Mouse (Mus musculus) neutrophil, adult 5-6 weeks (primary cell): ENCODE data around the gene Gm3250. TPM values are rescaled to one million over a fixed set of nuclear protein-coding genes. Genes with fewer than 3 reads are reported as not detected.
"Not testable (repeated sequence)": the region's sequence is repeated elsewhere in the genome, so short reads cannot be mapped to it uniquely, and the experiment has no call there.

ENCODE experiments used
- ATAC-seq: fragments of 151-379, 151-347 bp; 2 replicates; pipeline ENCODE4 v1.8.0; 2017; ENCODE audit warnings: mild to moderate bottlenecking, moderate TSS enrichment; ENCODE audit not compliant: insufficient number of reproducible peaks, poor library complexity, low FRiP score, severe bottlenecking; ENCODE audit errors: extremely low read depth
- total RNA-seq: library from RNA; stranded (forward); fragments of 200-1000 nt; gene quantifications from 2 replicates; pipeline ENCODE4 v1.2.3, GENCODE M21; 2017

Gm3250 gene
- total RNA-seq, 1 experiment from 2014 or later: not detected

DNA sequence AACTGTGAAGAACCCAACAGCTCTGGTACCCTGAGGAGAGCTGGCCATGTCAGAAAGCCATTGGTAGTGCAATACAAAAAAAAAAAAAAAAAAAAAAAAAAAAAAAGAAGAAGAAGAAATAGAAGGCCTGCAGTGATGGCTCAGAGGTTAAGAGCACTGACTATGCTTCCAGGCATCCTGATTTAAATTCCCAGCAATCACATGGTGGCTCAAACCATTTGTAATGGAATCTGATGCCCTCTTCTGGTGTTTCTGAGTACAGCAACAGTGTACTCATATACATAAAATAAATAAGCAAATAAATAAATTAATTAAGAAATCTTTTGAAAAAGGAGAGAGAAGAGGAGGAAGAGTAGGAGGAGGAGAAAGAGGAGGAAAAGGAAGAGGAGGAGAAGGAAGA, 28.9 kb downstream of the Gm3250 start:
- no peak for ATAC-seq

DNA sequence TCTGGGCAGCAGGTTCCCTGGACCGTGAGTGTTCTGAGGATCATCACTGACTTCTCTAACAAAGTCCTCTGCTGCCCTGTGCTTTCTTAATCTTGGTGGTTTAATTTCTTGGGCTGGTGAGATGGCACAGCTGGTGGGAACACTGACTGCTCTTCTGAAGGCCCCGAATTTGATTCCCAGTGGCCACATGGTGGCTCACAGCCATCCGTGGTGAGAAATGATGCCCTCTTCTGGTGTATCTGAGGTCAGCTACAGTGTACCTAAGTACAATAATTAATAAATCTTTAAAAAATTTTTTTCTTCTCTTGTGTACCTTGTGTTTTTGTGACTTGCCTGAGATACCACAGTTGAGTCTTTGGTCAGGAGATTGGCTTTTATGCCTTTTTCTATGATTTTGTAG, 30.0 kb downstream of the Gm3250 start:
- ATAC-seq: not testable (repeated sequence)

DNA sequence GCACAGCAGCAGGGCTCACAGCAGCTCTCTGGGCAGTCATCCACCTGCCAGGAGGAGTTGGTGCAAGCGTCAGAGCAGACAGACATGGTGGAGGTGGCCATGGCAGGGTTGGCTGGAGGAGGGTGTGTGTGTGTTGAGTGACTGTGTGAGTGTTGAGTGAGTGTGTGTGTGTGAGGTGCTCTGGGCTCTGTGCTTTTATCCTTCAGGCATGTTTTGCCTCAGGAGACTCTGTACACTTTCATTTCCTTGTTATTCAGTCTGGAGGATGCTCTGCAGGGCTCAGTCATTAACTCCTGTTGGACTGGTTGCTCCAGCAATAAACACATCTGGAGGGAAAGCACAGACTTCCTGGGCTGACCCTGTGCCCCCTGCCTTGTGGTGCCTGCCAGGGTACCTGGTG, 31.1 kb downstream of the Gm3250 start, which contains the start of gene Gm9736:
Gene Gm9736 (minus strand): TSS at position 101 of the 400 bp plus-strand sequence.
- ATAC-seq: not testable (repeated sequence)

DNA sequence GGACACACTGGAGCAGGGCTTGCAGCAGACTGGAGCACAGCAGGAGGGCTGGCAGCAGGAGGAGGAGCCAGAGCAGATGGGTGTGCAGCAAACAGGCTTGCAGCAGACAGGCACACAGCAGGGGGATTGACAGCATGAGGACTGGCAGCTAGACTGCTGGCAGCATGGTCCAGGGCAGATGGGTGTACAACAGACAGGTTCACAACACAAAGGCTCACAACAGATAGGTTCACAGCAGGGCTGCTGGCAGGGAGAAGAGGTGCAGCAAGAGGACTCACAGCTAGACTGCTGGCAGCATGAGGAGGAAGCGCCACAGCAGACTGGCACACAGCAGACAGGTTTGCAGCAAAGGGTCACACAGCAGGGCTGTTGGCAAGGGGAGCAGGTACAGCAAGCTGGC, 31.7 kb downstream of the Gm3250 start:
- not testable (repeated sequence) for ATAC-seq

DNA sequence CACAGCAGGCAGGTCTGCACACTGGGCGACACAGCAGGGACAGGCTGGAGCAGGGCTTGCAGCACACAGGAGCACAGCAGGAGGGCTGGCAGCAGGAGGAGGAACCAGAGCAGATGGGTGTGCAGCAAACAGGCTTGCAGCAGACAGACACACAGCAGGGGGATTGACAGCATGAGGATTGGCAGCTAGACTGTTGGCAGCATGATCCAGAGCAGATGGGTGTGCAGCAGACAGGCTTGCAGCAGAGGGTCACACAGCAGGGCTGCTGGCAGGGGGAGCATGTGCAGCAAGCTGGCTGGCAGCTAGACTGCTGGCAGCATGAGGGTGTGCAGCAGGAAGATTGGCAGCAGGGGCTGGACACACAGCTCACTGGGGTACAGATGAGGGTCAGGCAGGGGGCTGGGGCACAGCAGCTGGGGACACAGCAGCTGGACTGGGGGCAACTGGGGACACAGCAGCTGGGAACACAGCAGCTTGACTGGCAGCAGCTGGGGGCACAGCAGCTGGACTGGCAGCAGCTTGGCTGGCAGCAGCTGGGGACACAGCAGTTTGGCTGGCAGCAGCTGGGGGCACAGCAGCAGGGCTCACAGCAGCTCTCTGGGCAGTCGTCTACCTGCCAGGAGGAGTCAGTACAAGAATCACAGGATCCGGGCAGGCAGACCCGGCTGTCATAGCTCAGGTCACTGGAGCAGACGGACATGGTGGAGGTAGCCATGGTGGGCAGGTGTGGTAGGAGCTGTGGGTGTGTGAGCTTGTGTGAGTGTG, 40.2 kb downstream of the Gm3250 start, which contains the start of gene Gm18596:
Gene Gm18596 (minus strand): TSS at position 715 of the 765 bp plus-strand sequence.
- ATAC-seq: not testable (repeated sequence)

DNA sequence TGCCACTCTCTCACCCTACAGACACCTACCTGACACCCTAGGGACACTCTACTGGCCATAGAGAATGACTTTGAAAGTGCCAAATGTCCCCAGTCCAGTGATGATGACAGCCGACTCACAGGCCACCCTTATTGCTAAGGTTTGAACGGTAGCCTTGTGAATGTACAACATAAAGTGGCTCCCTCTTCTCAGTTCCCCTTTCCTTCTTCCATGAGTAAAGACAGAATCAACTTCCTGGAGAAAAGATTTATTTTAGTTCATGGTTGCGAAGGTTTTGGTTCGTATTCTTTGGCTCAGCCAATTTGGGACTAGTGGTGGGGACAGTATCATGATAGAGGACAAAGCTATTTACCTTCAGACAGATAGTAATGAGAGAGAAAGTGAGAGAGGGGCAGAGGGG, 43.4 kb downstream of the Gm3250 start:
- ATAC-seq: no peak

DNA sequence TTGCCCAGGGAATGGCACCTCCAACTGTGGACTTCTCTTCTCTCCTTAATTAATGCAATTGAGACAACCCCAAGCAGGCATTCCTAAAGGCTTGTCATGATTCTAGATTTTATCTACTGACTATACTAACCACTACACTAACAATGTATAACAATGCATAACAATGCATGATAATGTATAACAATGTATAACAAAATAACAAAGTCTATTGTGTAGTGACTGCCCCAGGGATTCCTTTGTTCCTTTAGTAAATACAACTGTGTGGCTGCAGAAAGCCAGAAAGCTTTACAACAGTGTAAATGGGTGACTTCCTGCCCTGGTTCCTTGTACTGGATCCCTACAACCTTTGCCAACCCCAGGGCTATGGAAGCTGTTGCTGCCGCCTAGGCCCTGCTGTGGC, 46.4 kb downstream of the Gm3250 start:
- no peak for ATAC-seq

Other genes with a start within 250 kb of the Gm3250 start
- 78.7 and 87.5 TPM in 2 replicates for gene Pttg1ip, start 200.8 kb downstream of the Gm3250 start, total RNA-seq
- 32.6 and 52.2 TPM in 2 replicates for gene Sumo3, start 176.4 kb downstream of the Gm3250 start, total RNA-seq
- not detected in 2 replicates for gene Gm49325, start 176.3 kb downstream of the Gm3250 start, total RNA-seq
- gene Ube2g2, start 160.3 kb downstream of the Gm3250 start, total RNA-seq: 21.9 and 23.3 TPM in 2 replicates
- gene Tspear, start 96.0 kb downstream of the Gm3250 start, total RNA-seq: not detected in 2 replicates
- not detected in 2 replicates for gene Gm19402, start 91.8 kb downstream of the Gm3250 start, total RNA-seq
- not detected in 2 replicates for gene Gm9508, start 85.3 kb downstream of the Gm3250 start, total RNA-seq
- gene Gm10272, start 75.9 kb downstream of the Gm3250 start, total RNA-seq: not detected in 2 replicates
- not detected in 2 replicates for gene Gm10024, start 71.1 kb downstream of the Gm3250 start, total RNA-seq
- not detected in 2 replicates for gene Gm10142, start 66.7 kb downstream of the Gm3250 start, total RNA-seq
- not detected in 2 replicates for gene Krtap12-1, start 61.9 kb downstream of the Gm3250 start, total RNA-seq
- gene Gm10100, start 56.1 kb downstream of the Gm3250 start, total RNA-seq: not detected in 2 replicates
- not detected in 2 replicates for gene Gm18596, start 39.9 kb downstream of the Gm3250 start, total RNA-seq
- gene Gm9736, start 31.2 kb downstream of the Gm3250 start, total RNA-seq: not detected in 2 replicates
- gene Gm3233, start 22.9 kb downstream of the Gm3250 start, total RNA-seq: not detected in 2 replicates
- gene Gm3238, start 11.2 kb downstream of the Gm3250 start, total RNA-seq: not detected in 2 replicates
- gene Gm7138, start 5.6 kb downstream of the Gm3250 start, total RNA-seq: not detected in 2 replicates
- gene Gm7137, start 5.7 kb upstream of the Gm3250 start, total RNA-seq: not detected in 2 replicates
- not detected in 2 replicates for gene Gm9639, start 12.5 kb upstream of the Gm3250 start, total RNA-seq
- not detected in 2 replicates for gene Gm19668, start 16.6 kb upstream of the Gm3250 start, total RNA-seq
- not detected in 2 replicates for gene Gm9507, start 29.3 kb upstream of the Gm3250 start, total RNA-seq
- not detected in 2 replicates for gene Gm2696, start 32.1 kb upstream of the Gm3250 start, total RNA-seq
- gene Krtap10-4, start 44.6 kb upstream of the Gm3250 start, total RNA-seq: not detected in 2 replicates
- gene Krtap10-10, start 53.4 kb upstream of the Gm3250 start, total RNA-seq: not detected in 2 replicates
- not detected in 2 replicates for gene Gm36176, start 64.3 kb upstream of the Gm3250 start, total RNA-seq
- not detected in 2 replicates for gene Gm10318, start 70.3 kb upstream of the Gm3250 start, total RNA-seq
- gene Gm3285, start 79.4 kb upstream of the Gm3250 start, total RNA-seq: not detected in 2 replicates
- gene Lrrc3, start 120.0 kb upstream of the Gm3250 start, total RNA-seq: 0.12 and 0.23 TPM in 2 replicates
- 216 and 259 TPM in 2 replicates for gene Trpm2, start 188.0 kb upstream of the Gm3250 start, total RNA-seq
- gene 1810043G02Rik, start 196.0 kb upstream of the Gm3250 start, total RNA-seq: 7.6 and 9.8 TPM in 2 replicates
- 37.7 and 41.0 TPM in 2 replicates for gene Pfkl, start 227.5 kb upstream of the Gm3250 start, total RNA-seq